Mouse (Mus musculus): ENCODE results near the gene Scn10a.

Gene Scn10a

DNA sequence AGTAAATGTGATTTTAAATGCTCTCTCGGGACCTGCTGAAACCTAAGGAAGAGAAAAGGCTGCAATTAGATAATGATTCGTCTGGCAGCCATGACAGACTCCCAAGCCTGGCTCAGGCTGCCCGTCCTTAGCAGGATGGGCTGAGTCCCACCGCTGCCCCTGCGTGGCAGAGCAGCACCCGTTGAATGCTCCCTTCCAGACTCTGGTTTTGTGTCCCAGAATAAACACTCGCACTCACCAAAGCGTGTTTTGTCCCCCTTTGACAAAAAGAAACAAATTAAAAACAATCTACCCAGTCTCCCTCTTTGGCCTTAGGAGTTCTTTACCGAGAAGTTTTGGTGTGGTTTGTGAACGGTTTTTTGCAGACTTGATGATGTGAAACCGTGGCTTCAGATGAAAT, at the start of gene Scn10a:
Scn10a (minus strand) TSS at position 101 of the 400 bp plus-strand sequence.
- CTCF ChIA-PET: no interaction called here

DNA sequence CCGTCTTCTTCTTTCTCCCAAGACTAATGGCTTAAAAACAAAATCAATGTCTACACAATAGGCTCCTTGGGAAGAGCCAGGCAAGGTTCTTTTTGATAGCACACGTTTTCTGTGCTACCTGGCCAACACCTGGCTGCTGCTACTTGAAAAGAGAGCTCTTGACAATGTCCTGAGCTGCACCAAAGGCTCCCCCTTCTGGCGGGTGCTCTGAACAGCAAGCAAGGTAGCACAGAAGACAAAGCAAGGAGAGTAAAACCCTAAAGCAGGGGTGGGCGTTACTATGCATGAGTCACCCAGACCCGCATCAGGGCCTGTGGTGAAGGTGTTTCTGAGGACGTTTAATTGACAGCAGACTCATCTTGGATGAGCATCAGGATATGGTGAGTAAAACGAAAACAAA, 49.5 kb upstream of the Scn10a start:
- CTCF ChIA-PET: interaction anchor here (0.6 to 1.4 kb wide), 2 partner anchors 121 to 262 kb away, joined by 3 read pairs; no protein-coding TSS in a partner anchor

DNA sequence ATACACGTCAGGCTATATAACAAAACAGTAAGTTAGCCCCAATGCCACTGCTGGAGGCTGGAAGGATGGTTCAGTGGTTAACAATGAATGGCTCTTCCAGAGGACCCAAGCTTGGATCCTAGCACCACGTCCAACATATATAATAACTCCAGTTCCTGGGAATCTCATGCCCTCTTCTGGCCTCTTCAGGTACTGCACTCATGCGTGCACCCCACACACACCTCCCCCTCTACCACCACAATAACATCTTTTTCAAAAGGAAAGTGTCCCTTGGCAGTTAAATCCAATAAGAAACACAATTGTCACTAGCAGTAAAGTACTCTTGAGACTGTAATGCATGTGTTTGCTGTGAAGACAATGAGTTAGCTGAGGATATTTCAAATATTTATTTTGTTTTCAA, 41.1 kb upstream of the Scn10a start:
- CTCF ChIA-PET: no interaction called here

DNA sequence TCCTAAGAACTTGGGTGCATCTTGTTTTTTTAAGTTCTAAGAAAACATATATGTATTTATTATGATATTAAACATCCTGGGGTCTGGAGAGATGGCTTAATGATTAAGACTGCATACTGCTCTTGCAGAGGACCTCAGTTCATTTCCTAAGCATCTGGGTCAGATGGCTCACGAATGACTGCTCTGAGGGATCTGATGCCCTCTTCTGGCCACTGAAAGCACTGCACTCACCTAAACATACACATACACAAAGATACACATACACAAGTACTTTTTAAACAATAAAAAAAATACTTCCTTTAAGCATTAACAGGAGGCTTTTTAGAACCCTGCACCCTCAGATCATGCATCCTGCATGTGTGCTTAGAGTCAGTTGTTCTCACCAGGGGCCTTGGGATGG, 40.3 kb upstream of the Scn10a start:
- CTCF ChIA-PET: no interaction called here

DNA sequence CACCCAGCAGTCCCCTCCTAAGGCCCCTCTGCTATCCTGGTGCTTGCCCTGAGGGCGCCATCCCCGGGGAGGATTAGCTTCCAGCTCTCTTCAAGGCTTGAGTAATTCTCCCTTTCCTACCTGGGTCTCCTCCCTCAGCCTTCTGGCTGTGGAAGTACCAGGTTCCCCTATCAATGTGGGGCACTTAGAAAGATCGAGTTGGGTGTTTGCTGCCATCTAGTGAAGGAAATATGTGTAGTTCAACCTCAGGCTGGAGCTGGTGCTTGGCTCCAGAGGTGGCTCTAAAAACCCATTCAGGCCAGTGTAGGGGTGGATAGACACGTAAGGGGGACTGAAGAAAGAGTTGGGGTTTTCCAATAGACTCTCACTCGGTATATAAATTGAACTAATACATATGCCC, 32.4 kb upstream of the Scn10a start:
- CTCF ChIA-PET: interaction anchor here (1.2 kb wide), 1 partner anchor 104 kb away, joined by 3 read pairs; no protein-coding TSS in a partner anchor

DNA sequence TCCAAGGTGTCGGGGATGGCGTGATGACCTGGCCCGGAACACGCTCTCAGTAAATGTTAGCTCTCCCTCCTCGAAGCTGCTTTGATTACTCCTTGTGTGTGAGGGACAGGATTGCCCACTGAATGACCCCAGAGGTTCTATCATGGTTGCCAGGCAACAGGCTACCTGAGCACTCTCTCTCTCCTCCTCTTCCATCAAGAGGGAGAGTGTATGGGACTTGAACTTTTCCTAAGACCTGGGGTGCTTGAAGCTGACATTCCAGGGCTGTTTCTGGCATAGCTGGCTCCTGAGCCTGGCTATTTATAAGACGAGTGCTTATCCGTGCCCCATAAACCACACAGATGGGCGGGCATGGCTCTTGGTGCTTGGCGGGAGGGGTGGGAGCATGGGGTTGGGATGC, 30.0 kb upstream of the Scn10a start:
- CTCF ChIA-PET: no interaction called here

DNA sequence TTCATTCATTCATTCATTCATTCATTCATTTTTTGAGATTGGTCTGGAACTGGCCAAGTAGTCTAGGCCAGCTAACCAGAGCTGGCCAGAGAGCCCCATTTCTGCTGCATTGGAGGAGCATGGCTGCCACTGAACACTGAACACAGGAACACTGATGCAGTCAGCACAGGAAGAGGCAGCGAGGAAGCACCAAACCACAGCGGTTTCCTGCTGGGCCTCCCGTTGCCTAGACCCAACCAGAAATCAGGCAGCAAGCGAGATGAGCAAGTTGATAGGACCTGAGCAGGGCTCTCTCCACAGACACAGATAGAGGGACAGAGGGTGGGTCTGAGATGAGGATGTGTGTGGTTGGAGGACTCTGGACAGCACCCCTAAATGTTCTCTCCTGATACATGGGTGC, 24.8 kb upstream of the Scn10a start:
- CTCF ChIA-PET: no interaction called here

DNA sequence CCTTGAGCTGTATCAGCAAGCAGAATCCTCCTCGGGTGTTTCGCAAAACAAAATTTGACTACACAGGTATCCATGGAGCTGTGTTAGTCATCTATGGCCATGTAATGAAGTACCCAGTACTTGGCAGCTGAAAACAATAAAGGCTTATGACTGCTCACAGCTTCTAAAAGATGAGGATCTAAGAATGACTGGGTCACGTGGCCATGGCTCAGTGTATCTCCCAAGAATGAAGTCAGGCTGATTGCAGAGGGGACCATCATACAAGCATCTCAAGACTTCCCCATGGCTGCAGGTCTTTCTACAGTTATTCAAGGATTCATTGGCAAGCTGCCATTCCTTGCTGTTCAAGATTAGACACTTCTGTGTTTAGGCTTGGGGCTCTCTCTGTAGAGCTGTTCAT, 24.2 kb upstream of the Scn10a start:
- CTCF ChIA-PET: no interaction called here

DNA sequence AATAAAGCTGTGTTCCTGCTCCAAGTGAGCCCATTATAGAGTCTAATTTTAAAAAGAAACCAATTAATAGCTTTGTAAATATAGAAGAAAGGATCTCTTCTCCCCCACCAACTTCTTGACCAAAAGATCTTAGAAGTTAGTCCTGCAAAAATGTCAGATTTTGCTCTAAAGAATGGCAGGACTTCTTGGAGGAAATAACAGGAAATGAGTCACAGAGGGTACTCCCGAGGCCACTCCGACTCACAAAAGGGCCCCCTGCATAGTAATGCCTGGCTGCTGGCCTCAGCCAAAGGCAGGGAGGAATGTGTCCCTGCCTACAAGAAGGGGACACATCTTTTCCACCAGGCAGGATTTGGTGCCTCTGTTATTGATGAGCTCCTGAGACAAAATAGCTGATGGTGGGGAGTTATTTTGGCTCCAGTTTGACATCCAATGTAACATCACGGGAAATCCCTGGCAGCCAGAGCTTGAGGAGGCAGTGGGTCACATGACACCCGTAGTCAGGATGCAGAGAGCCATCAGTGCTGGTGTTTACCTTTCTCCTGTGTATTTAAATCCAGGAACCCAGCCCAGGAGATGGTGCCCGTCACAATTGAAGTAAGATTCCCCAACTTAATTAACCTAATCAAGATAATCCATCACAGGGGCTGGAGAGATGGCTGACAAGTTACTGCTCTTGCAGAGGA, 22.1 kb upstream of the Scn10a start:
- CTCF ChIA-PET: no interaction called here

DNA sequence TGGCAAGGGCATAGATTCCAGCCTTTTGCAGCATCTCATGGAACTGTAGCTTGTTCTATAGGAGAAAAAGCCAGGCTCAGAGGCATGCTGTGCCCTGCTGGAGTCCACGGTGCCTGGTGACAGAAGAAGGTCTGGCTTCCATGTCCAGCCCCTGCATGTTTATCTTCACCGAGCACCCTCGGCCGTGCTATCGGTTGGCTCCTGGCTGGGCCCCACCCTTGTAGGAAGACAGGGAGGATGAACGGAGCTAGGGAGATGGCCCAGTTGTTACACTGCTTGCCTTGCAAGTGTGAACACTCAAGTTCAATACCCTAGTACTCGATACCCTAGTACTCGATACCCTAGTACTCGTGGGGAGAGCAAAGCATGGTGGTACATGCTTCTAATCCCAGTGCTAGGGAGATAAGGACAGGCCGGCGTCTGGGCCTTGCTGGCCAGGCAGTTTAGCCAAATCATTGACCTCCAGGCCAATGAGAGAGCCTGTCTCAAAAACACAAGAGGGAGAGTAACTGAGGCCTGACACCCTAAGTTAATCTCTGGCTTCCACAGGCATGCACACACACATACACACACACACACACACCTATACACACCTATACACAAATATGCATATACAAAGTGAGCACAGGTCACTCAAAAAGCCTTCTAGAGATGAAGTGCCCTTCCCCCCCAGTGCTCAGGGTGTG, 9.4 kb upstream of the Scn10a start:
- CTCF ChIA-PET: interaction anchor here (0.7 kb wide), 1 partner anchor 13 kb away, joined by 4 read pairs; no protein-coding TSS in a partner anchor

DNA sequence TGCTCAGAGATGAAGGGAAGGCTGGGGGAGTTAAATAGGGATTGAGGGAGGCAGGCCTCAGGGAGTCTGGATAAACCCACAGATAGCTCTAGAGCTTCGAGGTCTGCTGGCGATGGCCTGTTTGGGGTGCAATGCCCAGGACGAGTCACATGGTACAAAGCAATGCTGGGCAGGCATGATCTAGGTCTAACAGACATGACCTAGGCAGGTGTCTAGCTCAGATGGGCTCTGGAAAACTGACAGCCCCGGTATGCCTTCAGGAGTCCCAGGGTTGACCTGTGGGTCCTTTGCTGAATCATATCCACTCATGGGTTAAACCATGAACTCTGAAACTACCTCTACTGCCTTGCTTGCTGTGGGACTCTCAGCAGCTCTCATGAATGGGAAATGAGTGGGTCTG, 7.9 kb upstream of the Scn10a start:
- CTCF ChIA-PET: no interaction called here

DNA sequence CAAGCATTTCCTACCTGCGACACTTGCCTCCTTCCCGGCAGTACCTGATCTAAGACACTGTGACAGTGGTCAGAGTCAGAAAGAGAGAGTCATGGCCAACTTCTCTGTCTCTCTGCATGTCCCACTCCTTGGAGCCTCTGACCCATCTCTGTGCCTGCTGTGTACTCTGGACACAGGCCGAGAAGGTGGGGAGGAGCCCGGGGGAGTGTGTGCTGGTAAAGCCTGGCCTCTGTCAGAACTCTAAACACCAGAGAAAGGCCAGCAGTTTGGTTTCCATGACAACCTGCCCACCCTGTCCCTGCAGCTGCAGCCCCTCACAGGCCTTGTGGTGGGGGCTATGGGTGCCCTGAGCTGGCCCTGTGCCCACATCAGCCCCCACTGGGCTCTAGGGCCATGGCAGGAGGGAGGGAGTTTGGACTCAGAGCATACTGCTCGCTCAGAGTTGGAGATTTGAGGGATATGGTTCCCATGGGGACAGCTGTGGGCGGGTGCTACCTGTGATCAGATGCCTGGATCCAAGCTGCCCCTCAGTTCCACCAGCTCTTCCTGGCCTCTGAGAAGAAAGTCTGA, 6.3 kb upstream of the Scn10a start:
- CTCF ChIA-PET: no interaction called here

DNA sequence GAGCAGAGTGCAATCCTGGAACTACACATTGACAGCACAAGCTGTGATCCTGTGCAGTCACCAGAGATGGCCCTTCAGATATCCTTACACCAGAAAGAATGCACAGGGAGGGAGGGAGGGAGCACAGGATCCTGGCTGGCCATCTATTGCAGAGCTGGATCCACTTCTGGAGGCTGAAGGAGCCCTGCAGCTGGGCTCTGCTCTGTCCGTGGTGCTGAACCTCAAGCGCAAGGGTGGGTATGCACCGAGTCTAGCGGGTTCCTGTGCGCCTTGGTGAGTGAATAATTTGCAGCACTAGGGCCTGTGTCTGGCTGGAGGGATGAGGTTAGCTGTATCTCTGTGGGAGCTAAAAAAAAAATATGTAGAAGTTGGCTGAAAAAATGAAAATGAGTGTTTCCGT, 12.4 kb downstream of the Scn10a start:
- CTCF ChIA-PET: no interaction called here

DNA sequence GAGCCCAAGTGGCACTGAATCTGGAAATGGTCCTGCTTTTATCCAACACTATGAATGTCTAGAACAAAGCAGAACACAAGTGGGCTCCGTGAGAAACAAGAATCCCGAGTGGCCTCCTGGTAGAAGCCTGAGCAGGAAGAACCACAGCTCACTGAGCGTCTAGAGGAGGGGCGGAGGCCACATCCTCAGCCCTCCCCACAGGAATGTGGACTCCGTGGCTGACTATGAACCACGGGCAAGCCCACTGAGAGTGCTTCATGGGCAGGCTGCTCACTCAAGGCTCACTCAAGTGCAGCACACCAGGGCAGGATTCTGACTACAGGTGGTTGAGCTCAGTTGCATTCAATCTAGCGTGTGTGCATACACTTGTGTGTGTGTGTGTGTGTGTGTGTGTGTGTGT, 27.6 kb downstream of the Scn10a start:
- CTCF ChIA-PET: no interaction called here

DNA sequence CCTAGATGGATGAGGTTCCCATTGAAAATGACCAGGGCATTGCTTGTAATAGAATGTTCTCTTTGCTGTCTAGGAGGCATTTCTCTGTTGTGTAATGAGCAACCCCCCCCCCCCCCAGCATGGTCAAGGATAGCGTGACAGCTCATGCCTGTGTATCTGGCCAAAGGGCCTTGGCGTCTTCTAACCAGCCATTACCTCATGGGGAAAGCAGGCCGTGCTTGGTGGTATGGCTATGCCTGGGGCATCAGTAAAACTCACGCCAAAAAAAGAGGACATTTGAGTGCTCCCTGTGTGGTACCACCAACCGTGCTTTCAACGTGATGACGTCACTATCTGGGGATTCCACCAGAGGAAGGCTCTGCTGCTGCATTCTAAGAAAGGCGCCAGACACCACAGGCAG, 28.1 kb downstream of the Scn10a start:
- CTCF ChIA-PET: no interaction called here

DNA sequence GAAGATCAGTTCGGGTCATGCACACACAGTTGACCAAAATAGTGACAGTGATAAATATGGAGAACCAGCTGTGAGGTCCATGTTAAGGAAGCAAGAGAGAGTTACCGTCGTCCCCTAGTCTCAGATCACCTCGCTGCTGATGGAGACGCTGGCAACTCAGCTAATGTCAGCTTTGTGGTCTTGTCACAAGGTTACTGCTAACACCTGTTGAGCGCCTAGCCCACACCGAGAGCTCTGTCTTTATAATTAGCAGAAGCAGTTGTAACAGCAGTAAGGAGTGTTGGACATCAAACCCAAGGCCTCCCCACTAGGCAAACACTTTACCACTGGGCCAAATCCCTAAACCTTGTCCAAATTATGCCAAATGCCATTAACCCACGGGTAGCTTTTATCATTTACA, 31.2 kb downstream of the Scn10a start:
- CTCF ChIA-PET: no interaction called here

DNA sequence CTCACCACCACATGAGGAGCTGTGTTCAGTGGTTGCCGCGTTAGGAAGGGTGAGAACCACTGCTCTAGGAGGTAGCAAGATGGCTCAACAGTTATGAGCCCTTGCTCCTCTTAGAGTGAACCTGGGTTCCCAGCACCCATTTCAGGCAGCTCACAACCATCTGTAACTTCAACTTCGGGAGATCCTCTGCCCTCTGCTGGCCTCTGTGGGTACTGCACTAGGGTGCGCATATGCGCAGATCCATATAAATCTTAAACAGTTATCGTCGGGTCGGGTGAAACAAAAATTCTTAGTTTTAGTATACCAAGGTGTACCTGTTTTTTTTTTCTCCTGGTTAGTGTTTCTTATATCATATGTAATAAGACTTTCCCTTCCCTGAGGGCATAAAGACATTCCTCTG, 32.9 kb downstream of the Scn10a start:
- CTCF ChIA-PET: no interaction called here

DNA sequence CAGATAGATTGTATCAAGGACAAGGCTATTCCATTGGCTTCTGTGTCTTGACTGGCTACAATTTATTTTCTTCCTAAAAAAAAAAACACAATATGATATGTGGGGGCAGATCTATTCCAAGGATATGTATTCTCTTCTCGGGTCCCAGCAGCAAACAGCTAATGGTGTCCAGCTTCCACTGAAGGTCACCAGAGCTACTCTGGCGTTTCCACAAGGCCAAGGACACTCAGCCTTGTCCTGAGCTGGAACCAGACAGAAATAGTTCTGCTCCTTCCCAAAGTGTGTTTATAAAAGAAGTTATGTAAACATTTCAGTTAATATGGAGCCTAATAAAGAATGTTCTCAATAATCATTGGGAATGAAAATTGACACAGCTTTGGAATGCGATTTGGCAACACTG, 38.2 kb downstream of the Scn10a start:
- CTCF ChIA-PET: no interaction called here

DNA sequence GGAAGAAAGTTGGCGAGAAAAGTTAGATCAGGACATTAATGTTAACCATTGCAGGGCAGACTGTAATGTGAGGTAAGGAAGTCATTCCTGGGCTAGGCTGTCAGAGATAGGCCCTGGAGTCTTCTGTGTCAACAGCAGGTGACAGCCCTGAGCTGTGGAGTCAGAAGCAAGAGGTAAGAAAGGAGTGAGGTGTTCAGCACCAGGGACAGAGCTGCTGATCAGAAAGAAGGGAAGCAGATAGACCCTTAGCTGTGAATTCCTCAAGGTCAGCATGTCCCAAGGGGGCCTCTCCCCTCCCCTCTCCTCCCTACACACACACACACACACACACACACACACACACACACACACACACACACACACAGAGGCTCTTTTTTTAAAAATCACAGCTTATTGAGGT, 55.0 kb downstream of the Scn10a start:
- CTCF ChIA-PET: no interaction called here

DNA sequence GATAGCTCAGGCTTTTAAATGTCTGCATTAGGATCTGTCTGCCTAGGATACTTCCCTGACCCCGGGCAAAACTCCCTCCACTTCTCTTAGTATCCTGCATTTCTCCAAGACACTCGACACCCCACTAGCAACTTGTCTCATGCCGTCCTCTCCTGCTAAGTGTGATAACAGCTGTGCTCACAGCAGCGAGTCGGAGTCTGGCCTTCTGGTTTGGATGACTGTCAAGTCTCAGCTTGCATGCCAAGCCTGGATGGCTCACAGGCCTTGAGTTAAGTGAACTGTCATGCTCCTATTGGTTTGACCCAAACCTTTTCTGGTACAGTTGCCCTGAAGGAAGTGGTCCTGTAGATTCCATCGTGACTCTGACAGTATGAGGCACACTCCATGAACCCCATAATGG, 63.0 kb downstream of the Scn10a start:
- CTCF ChIA-PET: no interaction called here

DNA sequence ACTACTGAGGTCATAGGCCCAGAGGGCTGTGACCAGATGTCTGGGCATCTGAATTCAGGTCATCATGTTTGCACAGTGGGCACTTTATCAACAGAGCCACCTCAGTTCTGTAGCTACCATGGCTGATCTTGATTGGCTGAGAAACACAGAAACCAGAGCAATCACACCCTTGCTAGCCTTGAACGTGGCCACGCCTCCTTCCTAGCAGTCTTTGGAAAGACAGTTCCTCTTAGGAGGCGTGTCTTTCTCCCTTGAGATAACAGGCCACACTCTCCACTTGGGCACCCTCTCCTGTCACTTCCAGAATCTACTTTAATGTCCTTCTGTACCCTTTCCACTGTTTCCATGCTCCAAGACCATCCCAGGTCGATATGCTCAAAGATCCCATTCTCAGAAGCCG, 65.4 kb downstream of the Scn10a start:
- CTCF ChIA-PET: no interaction called here

DNA sequence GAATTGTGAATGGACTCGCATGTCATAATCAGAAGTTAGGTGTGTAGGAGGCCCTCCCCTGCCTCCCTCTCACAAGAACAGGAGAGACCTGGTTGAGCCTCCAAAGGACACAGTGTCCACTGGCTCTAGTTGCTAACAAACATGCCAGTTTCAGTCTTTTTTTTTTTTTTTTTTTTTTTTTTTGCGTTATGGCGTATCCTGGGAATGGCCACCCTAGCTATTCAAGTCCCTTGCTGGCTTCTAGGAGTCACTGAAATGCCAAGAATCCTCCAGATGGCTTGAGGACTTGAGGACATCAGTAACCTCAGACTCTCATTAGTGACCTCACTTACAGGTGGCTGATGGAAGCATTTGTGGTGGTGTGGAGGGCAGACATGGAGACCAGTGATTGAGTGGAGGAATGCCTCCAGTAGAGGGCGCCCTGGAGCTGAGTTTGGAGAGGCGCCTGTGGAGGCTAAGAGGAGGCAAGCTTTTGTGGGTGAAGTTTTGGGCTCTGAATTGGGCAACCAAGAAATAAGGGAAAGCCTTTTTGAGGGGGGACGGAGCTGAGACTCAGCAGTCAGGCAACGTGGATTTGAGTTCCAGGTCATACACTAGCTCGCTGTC, 72.1 kb downstream of the Scn10a start:
- CTCF ChIA-PET: interaction anchor here (1.0 to 1.2 kb wide), 2 partner anchors 104 to 122 kb away, joined by 3 read pairs; no protein-coding TSS in a partner anchor

DNA sequence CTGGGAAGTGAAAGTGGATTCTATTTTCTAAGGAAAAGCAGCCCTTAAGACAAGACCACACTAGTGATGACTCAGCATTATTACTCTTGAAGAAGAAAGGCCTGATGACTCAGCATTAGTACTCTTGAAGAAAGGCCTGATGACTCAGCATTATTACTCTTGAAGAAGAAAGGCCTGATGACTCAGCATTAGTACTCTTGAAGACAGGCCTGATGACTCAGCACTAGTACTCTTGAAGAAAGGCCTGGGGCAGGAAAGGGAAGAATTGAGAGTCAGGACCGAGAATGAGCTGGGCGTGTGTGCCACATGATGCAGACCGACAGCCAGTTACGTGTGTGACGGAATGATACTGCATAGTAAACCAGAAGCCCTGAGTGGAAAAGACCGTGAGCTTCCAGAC, 77.1 kb downstream of the Scn10a start:
- CTCF ChIA-PET: no interaction called here
